Mouse (Mus musculus) kidney, adult 8-10 months (tissue): ENCODE measurements around the gene Abcd2.

ENCODE experiments used
- DNase-seq, 2 experiments: peaks; one replicate each; pipeline ENCODE4 v3.0.0; 2022

The Abcd2 gene

DNA sequence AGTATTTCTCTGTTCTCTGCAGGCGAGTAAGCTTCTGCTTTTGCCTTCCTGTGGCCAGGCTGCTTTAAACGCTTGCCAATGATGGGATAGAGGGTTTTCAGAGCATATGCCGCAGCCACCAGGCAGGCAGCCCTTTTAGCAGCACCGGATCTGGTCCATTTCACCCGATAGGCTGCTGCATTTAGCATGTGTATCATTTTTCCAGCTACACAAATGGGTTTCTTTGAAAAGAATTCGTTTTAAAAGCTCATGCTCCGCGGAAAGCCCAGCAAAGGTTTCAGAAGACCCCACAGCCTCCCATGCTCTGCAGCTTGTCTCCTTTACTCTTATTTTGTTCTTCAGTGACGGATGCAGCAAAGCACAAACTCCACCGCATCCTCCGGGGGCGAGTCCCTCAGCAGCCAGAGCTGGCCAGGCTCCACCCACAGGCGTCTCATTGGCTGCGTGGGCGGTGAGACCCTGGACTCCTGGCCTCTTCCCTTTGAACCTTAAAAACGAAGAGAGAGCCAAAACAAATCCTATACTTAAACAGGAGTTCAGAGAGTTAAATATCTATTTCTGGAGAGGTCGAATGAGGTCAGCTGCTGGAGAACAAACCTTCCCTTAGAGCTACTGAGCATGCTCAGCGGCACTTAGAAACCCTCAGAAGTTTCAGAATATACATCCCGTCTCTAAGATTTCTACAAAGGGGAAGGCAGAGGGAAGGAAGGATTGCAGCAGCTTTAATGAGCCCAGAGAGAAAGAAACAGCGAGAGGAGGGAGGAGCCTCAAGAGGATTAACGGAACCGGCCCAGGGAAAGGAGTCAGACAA is at the start of gene Abcd2:
Gene Abcd2, minus strand, starts transcription at position 388 of the 811 bp plus-strand sequence.
- peak; percentile 39 to 56 for DNase-seq

DNA sequence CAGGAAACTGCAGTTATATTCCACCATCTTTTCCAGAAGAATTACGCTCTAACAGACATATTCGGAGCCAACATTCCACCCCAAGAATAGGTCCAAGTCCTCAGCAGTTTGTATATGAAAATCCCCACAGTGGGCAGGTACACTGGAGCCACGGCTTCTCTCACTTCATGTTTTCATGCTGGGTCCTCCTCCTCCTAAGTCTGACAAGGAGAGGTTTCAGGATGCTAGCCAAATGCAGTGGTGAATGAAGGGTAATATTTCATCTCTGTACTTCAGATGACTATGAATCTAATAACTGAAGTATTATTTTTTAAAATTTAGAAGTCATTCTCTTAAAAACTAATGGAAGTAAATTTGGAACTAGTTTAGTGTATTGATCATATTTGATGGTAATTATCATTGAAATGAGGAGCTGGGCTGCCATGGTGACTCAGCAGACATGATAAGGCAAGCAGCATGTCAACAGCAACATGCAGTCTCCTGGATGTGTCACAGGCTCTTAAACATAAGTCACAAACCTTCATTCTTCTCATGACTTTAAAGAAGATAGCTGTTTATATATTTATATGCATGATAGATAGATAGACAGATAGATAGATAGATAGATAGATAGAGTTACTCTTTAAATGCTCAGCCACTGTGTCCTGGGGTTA is 49.2 kb upstream of the Abcd2 start:
- no peak for DNase-seq

DNA sequence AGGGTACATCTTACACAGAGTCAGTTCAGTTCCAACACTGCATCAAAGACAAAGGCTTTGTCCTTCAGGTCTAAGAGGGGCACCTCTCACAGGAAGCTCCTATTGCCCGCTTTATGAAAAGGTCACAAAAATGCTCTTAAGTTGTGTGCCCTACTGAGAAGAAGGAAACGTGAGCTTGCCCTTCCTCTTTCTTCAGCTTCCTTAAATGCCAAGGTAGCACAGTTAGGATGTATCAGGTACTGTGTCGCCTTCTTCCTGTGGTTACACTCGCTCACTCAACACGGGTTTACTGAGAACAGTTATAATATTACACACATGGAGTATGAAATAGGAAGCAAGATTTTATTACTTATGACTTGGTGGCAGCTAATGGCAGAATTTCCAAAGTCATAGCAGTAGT is 45.7 kb upstream of the Abcd2 start:
- no peak for DNase-seq

DNA sequence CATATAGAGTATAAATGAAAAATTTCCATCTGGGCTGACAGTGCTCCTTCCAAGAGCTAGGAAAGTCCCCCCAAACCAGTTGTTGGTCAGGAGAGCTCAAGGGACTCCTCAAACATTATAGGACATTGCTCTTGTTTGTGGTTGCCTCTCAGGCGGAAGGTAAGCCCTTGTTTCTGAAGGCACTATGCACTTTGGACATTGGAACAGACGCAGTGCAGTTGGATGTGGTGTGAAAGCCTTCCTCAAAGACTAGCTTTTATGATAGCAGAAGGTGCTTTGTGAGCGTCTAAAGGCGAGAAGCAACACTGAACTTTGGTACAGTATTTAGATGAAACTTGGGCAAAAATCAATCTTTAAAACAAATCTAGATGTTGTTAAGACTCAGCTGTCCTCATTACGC is 14.9 kb upstream of the Abcd2 start:
- no peak for DNase-seq

DNA sequence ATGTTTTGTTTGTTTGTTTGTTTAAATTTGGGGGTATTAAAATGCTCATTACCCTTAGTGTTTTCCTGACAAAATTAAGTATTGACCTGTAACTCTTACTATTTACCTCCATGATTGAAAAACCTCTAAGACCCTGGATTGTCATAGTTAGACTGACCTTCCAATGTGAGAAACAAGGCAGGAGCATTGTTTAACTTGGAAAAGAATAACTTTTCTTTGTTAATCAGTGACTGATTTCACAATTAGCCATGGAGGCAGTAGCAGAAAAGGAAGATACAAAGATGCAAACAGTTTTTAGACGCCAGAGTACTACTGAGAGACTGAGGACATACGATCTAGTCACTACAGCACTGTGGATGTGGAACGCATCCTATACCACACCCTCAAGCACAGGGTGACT is 11.9 kb upstream of the Abcd2 start:
- no peak for DNase-seq

DNA sequence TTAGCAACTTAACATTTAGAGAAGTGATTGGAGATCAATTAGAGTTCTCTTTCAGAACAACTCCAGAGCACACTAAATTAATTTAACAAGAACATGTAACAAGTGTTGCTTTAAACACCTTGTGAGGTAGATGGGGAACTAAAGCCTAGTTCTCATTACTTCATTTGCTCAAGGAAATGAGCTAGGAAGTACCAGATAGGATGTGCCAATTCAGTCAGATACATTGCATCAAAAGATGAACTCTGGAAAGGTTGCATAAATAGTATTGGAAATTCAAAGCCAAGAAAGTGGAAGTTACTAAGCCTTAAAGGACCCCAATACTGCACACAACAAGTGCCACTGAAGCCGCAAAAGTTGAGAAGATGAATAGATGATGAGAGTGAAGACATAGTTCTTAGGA is 10.9 kb upstream of the Abcd2 start:
- DNase-seq, result no peak

DNA sequence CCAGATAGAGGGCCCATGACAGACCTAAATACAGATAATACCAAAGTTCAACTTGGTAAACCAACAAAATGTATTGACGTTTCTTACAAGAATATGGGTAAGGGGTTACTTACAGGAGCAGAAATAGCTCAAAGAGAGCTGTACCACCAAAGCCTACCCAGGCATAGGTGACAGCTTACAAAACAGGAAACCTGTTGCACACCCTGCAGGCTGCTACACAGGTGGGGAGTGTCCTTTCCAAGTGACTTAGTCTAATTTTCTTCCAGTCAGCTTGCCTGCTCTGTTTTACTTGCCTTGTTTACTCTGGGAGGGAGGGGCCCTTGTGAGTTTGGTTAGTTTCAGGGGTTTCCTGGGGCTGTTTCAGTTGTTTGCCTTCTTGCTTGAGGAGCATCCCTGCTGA is 9.2 kb upstream of the Abcd2 start:
- DNase-seq, result no peak

DNA sequence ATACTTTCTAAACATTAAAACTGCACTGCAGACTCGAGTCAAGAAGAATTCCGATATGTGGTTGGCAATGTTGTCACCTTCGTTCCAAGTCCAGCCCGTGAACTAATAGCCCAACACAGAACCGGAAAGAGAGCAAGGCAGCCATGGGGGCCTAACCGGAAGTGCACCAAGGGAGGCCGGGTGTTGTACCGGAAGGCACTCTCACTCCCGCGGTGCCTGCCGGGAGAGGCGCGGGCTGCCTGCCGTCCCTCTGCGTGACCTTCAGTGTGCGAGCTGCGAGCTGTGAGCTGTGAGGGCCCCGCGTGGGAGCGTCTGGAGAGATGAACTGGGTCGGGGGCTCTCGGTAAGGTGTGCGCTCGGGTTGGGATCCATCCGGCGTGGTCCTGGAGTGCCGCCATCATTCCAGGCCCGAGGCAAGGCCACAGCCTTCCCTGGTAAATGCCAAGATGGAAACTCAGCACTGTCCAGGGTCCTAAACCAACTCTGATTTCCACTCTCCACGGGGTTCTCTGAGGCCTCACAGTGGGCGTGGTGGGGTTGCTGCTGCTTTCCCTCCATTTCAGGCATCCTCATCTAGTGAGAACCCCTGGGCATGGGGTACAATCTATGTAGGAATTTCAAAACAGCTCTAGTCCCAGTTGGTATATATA is 7.8 kb upstream of the Abcd2 start, which contains the start of gene CN725425:
Gene CN725425, plus strand, starts transcription at position 239 of the 650 bp plus-strand sequence.
- no peak for DNase-seq

DNA sequence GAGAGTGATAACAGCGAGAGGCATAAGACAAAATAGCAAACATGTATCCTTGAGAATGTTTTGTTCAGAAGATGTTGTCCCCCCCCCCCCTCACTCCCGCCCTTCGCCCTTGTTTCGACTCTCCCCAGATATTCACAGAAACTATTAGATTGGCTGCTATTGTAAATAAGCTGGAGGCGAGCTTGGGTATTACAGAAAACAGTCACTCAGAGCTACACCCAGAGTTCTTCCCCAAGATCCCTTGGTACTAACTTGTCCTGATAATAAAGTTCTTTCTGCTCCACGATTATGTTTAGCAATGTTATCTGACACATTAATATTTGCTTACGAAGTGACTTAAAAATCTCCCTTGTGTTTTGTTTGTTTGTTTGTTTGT is 612 bp upstream of the Abcd2 start:
- no peak for DNase-seq

DNA sequence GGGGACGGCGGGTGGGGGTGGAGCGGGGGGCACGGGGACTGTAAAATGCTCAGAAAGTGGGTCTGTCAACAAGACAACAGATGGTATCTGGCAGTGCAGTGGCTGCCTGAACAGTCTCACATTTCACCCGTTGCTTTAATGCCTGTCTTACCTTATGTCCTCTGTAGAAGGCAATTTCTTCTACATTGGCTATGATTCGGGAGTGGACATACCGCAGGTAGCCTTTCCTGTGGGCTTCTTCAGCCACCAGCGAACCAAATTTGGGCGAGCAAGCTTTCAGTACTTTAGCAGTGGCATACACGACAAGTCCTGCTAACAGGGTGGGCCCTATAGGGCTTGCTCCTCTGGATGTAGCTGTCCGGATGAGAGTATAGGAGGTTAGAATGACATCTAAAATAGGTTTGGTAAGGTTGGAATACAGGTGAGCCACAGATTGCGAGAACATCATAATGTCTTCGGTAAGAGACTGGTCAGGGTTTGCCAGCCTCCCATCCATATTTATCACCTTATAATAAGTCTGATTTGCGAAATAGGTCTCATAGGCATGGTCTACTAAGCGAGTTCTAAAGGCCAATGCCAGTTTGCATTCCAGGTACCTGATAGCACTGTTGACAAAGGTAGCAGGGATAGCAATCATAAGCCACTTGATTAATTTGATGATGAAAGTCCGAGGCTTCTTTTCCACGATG is 936 bp downstream of the Abcd2 start:
- DNase-seq, result no peak

DNA sequence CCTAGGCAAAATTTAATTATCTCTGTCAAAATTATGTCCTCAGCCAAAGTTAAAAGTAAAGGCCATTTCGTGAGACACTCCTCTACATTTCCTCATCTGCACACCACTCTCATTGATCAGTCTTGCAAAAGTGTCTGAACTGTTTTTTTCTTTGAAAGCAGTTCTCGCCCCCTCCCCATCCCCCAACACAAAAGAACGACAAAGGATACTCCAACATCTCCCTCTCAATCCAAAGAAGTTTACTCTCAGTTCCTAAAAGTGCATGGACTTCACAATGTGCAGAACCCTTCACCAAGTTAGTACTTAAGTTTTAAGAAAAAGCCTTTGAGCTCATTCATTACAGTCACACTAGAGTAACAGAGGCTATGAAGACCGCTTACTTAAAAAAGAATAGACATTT is 1.6 kb downstream of the Abcd2 start:
- no peak for DNase-seq

DNA sequence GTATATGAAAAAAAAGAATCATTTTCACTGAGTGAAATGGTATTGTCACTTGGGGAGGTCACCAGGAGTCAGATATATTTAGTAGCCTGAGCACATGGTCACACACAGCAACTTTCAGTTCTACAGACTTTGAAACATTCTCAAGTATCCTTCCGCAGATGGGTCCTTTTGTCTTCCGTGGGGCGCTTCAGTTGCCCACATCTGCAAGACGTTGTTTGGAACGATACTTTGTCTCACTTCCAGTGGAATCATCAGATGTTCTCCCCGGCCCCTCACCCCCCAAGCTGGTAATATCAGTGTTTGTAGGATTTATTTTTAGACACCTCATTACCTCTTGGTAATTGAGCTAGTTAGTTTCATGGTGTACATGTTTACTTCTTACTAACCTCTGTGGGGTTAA is 5.2 kb downstream of the Abcd2 start:
- no peak for DNase-seq

DNA sequence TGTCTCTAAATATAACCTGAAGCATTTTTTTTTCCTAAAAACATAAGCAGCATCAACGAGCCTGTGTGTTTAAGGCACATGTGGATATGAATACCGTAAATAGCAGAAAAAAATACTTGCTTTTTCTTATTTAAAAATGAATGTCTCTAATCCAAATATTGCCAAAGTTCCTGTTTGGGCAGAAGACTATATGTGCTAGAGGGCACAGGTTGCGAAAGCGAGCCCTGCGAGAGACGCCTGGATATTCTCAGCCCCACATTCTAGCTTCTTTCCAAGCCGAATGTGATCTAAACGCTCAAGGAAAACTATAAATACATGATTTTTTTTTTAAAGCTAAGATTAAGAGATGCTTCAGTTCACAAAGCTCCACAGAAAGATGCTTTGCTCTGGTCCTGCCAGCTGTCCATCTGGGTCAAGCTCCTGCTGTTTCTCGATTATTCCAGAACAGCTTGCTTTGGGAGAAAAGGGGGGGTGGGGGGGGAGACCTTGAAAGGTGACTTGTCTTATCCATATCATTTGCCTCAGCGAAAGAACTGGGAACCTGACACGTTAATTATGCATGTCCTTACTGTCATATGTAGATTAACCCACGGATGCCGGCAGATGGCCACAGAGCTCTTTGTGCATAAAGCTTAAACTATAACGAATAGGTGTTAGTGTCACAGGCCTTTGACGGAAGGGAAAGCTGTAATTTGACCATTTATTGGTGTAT is 11.5 kb downstream of the Abcd2 start:
- no peak for DNase-seq

DNA sequence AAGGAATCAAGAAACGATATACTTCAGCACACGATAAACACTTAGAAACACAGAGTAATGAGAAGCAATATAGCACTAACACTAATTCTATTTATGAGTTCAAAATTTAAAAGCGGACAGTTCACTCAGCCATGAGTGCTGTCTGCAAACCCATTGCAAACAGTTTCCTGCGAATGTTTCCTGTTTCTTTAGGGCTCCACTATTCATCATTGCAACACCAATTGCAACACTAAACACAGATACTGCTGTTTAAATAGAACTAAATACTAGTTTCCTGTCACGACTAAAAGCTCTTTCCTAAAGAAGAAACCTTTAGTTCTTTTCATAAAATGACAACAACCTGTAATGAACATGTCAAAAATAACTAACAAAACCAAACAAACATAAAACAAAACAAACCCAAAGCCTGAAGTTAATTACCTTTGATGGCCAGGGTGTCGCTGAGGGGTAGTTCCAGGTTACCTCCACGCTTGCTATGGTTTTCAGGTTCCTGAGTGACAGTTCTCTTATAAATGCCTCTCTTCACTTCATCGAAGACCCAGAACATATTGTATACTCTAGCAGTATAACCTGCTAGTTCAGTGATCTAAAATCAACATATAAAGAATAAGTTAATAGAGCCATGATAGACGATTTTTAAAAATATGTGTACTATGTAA is 12.8 kb downstream of the Abcd2 start:
- no peak for DNase-seq

DNA sequence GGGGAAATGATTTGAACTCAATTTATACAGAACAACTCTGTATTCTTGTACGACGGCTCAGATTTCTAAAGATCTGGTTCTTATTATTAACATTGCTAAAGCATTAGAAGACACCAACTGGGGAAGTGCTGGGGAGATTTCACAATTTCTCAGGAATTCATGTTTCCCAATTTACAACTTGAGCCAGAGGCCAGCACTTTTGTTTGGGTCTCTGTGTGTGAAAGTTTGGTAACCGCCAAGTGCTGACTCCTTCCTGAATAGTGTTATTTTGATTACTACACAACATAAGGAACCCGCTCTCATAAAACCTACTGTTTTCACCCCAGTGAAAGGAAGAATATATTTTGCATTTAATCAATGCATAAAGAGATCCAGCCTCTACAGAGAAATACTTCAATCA is 19.4 kb downstream of the Abcd2 start:
- DNase-seq, result no peak

DNA sequence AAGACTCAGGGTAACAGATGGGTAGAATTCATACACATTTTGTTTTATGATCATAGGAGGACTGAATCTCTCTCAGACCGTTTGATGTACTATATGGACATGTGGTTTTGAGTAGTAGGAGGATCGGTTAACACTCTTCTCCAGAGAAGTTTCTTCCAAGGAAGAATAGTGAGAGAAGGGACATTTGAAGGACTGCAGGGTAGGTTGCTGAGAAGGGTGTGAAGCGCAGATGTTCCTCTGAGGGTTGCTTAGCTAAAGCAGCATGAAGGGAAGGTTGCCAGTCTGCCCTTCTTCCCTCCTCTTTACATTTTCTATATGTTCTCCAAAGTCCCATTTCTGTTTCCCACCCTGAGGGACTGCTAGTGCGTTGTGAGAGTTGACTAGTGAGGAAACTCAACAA is 20.3 kb downstream of the Abcd2 start:
- no peak for DNase-seq

DNA sequence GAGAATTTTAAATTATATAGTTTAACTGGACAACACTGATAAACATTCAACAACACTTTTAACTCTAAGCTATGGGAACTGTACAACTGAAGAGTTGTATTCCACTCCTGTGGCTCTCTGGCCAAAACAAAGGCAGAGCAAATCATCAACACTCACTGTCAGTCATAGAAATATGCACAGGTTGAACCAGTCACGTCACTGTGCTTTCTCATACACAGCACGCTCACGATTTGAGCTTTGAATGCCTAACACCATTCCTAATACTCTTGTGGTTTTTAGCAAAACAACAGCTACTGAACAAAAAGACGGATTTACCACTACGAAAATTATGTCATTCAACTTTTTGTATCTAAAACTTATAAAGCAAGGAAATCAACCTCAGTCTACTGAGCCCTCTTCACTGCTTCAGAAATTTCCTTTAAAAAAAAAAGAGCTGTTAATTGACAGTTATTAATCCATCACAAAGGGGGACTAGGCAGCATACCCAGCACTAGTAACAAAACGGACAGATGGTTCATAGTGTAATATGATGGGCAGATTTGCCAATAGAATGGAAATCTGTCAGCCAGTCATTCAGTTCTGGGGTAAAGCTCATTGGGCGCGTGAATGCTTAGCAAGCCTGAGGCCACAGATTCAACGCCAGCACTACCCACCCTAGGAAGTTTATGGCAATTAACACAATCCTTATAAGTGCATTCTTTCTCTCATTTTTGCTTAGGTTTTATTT is 20.8 kb downstream of the Abcd2 start:
- no peak for DNase-seq

DNA sequence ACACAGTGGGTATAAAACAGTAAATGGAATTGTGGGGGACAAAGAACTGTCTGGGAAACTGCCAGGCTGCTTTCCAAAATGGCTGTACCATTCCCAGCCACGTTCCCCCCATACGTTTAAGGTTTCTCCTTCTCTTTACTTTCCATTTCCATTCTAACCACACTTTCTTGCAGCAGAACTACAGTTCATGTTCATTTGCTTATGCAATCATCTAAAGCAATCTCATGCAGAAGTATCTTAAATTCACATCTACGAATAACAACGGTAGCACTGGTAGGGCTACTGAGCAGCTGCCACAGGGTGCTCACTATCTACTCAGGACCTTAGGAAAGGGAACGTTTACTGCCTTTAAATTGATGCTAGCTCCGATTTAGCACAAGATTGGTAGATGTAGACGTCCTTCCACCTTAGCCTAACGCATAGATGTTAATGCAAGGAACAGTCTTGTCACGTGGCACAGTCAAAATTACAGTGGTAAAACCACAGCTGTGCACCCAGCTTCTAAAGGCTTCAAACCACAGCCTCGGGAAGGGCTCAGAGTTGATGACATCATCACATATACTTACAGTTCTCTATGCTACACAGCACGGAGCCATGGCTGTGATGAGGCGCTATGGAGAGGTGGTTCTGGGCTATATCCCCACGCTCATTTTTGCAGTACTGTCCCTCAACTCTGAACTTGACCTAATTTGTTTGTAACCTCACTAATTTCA is 23.6 kb downstream of the Abcd2 start:
- DNase-seq, result no peak

DNA sequence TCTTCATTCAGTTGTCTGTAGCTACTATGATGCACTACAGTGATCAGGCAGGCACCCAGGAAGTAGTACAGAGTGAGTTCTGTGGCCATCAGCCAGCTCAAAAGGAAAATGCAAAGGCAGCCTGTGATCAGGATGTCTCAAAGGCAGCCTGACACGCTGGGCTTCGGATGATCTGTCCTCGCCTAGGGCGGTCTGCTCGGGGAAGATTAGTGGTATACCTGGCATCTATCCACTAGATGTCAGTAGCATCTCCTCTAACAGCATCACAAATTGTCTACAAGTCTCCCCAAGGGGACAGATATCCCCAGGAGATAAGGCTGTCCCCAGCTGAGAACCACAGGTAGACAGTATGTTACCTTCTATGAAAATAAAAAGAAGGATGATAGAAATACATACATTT is 26.6 kb downstream of the Abcd2 start:
- DNase-seq, result peak; percentile 3

DNA sequence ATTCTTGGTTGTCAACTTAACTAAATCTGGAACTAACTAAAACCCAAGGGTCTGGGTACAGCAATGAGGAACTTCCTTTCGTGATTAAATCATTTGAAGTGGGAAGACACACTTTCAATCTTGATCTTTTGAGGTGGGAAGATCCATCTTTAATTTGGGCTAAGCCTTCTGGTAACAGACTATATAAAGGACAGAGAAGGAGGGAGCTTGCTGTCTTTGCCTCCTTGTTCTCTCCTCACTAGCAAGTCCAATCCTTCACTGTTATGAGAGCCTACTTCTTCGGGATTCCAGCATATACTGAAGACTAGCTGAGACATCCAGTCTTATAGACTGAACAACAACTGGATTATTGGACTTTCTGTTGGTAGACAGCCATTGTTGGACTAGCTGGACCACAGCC is 28.1 kb downstream of the Abcd2 start:
- no peak for DNase-seq

DNA sequence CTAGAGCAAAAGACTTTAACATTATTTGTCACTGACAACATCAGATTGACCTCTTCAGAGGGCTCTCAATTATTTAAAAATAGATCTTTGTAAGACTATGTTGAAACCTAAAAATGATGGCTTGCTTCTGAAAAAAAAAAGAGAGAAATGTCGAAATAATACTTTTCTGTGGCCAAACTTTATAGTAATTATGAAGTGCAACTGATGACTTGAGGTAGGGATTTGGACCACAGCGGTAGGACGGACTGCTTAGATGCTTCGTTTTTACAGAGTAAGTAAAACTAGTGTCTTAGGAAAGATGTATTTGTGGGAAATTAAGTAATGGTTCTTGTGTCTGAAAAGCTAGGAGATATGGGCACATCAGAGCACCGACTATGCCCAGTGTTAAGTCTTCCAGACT is 30.4 kb downstream of the Abcd2 start:
- DNase-seq, result no peak
